Comparison of ENCODE assay signal across 22 mouse cellular contexts in genomic region chr2:165392156-165392555, GRCm38 (mm10). TPM values are rescaled to one million over a fixed set of nuclear protein-coding genes. Genes with fewer than 3 reads are reported as not detected.
DNase-seq lines count a peak whose midpoint lies in the region; ATAC-seq lines count a peak whose summit lies in the region.
"Had no signal": no experiment of that assay in that cellular context is flagged by ENCODE, and none has a peak within 500 bp of the region (broad histone marks: within the 10 kb centered on the region; RNA-seq: fewer than 3 reads in every experiment).

No protein-coding gene starts in this region.

- no peak overlapping the region for H3K27ac ChIP-seq in hindbrain, embryonic 13.5 days
- H3K27ac ChIP-seq in hindbrain, embryonic 11.5 days (ENCODE audit: low read depth, low read length), result no peak overlapping the region
- H3K27ac ChIP-seq in liver, embryonic 11.5 days (ENCODE audit: low read depth, low read length), result 0 out of 2 replicates have a peak overlapping the region, but pooled peaks have one; percentile 21
- no peak overlapping the region for H3K27ac ChIP-seq in liver, embryonic 12.5 days
- H3K27ac ChIP-seq: embryonic facial prominence, embryonic 12.5 days; forebrain, embryonic 15.5 days; hindbrain, embryonic 12.5 days; hindbrain, postnatal 0 days had no signal

- no peaks in the 10 kb centered on the region for H3K36me3 ChIP-seq in hindbrain, embryonic 13.5 days
- no peaks in the 10 kb centered on the region for H3K36me3 ChIP-seq in hindbrain, embryonic 11.5 days (ENCODE audit: control insufficient read depth, insufficient read depth, low read length)
- no peaks in the 10 kb centered on the region for H3K36me3 ChIP-seq in liver, embryonic 11.5 days (ENCODE audit: control insufficient read depth, insufficient read depth, low read length)
- no peaks in the 10 kb centered on the region for H3K36me3 ChIP-seq in liver, embryonic 12.5 days
- H3K36me3 ChIP-seq: embryonic facial prominence, embryonic 12.5 days; forebrain, embryonic 15.5 days; heart, embryonic 12.5 days; hindbrain, embryonic 12.5 days had no signal

- H3K4me3 ChIP-seq in hindbrain, embryonic 13.5 days, result no peak overlapping the region
- no peak overlapping the region for H3K4me3 ChIP-seq in hindbrain, embryonic 11.5 days (ENCODE audit: low read depth, low read length)
- H3K4me3 ChIP-seq in liver, embryonic 11.5 days (ENCODE audit: low read depth, low read length), result no peak overlapping the region
- H3K4me3 ChIP-seq in liver, embryonic 12.5 days, result no peak overlapping the region
- H3K4me3 ChIP-seq: embryonic facial prominence, embryonic 12.5 days; forebrain, embryonic 15.5 days; heart, embryonic 12.5 days; hindbrain, embryonic 12.5 days had no signal

- no peaks in the 10 kb centered on the region for H3K27me3 ChIP-seq in hindbrain, embryonic 13.5 days
- no peaks in the 10 kb centered on the region for H3K27me3 ChIP-seq in hindbrain, embryonic 11.5 days (ENCODE audit: control insufficient read depth, insufficient read depth, low read length)
- no peaks in the 10 kb centered on the region for H3K27me3 ChIP-seq in liver, embryonic 11.5 days (replicated peaks; ENCODE audit: control insufficient read depth, insufficient read depth, low read length)
- H3K27me3 ChIP-seq in liver, embryonic 12.5 days (replicated peaks), result peaks cover 10% of the 10 kb centered on the region
- H3K27me3 ChIP-seq: embryonic facial prominence, embryonic 12.5 days; forebrain, embryonic 15.5 days; hindbrain, embryonic 12.5 days had no signal

- H3K9ac ChIP-seq in hindbrain, embryonic 13.5 days, result peak overlapping the region; percentile 13; the same call in 1 of the 2 replicates
- no peak overlapping the region for H3K9ac ChIP-seq in hindbrain, embryonic 11.5 days (ENCODE audit: low read depth, low read length)
- H3K9ac ChIP-seq in liver, embryonic 11.5 days (ENCODE audit: low read depth, low read length), result no peak overlapping the region
- H3K9ac ChIP-seq in liver, embryonic 12.5 days, result no peak overlapping the region
- H3K9ac ChIP-seq: embryonic facial prominence, embryonic 12.5 days; forebrain, embryonic 15.5 days; heart, embryonic 12.5 days; hindbrain, embryonic 12.5 days had no signal

- peaks cover 11% of the 10 kb centered on the region for H3K4me1 ChIP-seq in hindbrain, embryonic 13.5 days (replicated peaks)
- H3K4me1 ChIP-seq in hindbrain, embryonic 11.5 days (replicated peaks; ENCODE audit: control insufficient read depth, insufficient read depth, low read length), result peaks cover 2% of the 10 kb centered on the region
- peaks cover 3% of the 10 kb centered on the region; the same call in 1 of the 2 replicates for H3K4me1 ChIP-seq in liver, embryonic 11.5 days (replicated peaks; ENCODE audit: control insufficient read depth, insufficient read depth, low read length)
- peaks cover 5% of the 10 kb centered on the region; the same call in 1 of the 2 replicates for H3K4me1 ChIP-seq in liver, embryonic 12.5 days

- ATAC-seq in hindbrain, embryonic 13.5 days (ENCODE audit: low FRiP score), result no peak
- no peak for ATAC-seq in hindbrain, embryonic 11.5 days (ENCODE audit: low FRiP score)
- no peak for ATAC-seq in liver, embryonic 11.5 days (replicated peaks; ENCODE audit: low FRiP score)
- no peak for ATAC-seq in liver, embryonic 12.5 days
- ATAC-seq: forebrain, embryonic 15.5 days had no signal

- 81% methylated on average over 4 of the region's 4 CpGs for WGBS in hindbrain, embryonic 13.5 days
- 85% methylated on average over 4 of the region's 4 CpGs for WGBS in hindbrain, embryonic 11.5 days
- WGBS in liver, embryonic 11.5 days, result 81% methylated on average over 4 of the region's 4 CpGs
- 68% methylated on average over 4 of the region's 4 CpGs for WGBS in liver, embryonic 12.5 days (ENCODE audit: insufficient replicate concordance)

- no peak overlapping the region for H3K4me2 ChIP-seq in hindbrain, embryonic 13.5 days
- no peak overlapping the region for H3K4me2 ChIP-seq in hindbrain, embryonic 11.5 days (replicated peaks; ENCODE audit: low read depth, low read length)
- H3K4me2 ChIP-seq in liver, embryonic 11.5 days, result no peak overlapping the region
- H3K4me2 ChIP-seq in liver, embryonic 12.5 days, result no peak overlapping the region
- H3K4me2 ChIP-seq: embryonic facial prominence, embryonic 12.5 days; forebrain, embryonic 15.5 days; heart, embryonic 12.5 days; hindbrain, embryonic 12.5 days had no signal

- no peak for DNase-seq in hindbrain, embryonic 11.5 days (ENCODE audit: low spot score)
- no peak for DNase-seq in liver, embryonic 11.5 days (ENCODE audit: low spot score)
- peak; percentile 81 for DNase-seq in brain, adult 2 months (ENCODE audit: low read depth, low spot score)
- no peak for DNase-seq in spleen, postnatal 36 days (ENCODE audit: low spot score in 2 of 2)
- no peak for DNase-seq in gastrocnemius, postnatal 25 days
- DNase-seq: adrenal gland, adult 8-10 months; cerebellum, adult 11 months had no signal

- no peaks in the 10 kb centered on the region for H3K9me3 ChIP-seq in hindbrain, embryonic 13.5 days
- H3K9me3 ChIP-seq in hindbrain, embryonic 11.5 days (ENCODE audit: control insufficient read depth, low read length), result no peaks in the 10 kb centered on the region
- H3K9me3 ChIP-seq in liver, embryonic 11.5 days (ENCODE audit: control insufficient read depth, low read length), result no peaks in the 10 kb centered on the region
- H3K9me3 ChIP-seq in liver, embryonic 12.5 days (replicated peaks), result no peaks in the 10 kb centered on the region
- H3K9me3 ChIP-seq: embryonic facial prominence, embryonic 12.5 days; forebrain, embryonic 15.5 days; heart, embryonic 12.5 days had no signal

RNA-seq across cellular contexts. Expression of gene Zfp334, which starts 4.1 kb away (rescaled TPM):
- 10.8 and 11.3 TPM in 2 replicates for polyA plus RNA-seq in hindbrain, embryonic 13.5 days (2015; fragmentation: Nextera tagmentation; extraction: Ambion mirVana)
- 19.6 and 21.2 TPM in 2 replicates for polyA plus RNA-seq in hindbrain, embryonic 11.5 days (2014; fragmentation: Nextera tagmentation; extraction: Ambion mirVana)
- polyA plus RNA-seq in liver, embryonic 11.5 days (2014; fragmentation: Nextera tagmentation; extraction: Ambion mirVana), result 5.9 and 6.1 TPM in 2 replicates
- 2.5 and 2.7 TPM in 2 replicates for polyA plus RNA-seq in liver, embryonic 12.5 days (2016; fragmentation: Nextera tagmentation; extraction: Ambion mirVana)
- total RNA-seq in gastrocnemius, postnatal 25 days (2021), result 1 to 10 TPM; 1.9 to 2.0 TPM
- total RNA-seq: common myeloid progenitor, adult 5-6 weeks; granulocyte monocyte progenitor cell, adult 5-6 weeks had no signal

RNA-seq across cellular contexts. Expression of gene Ocstamp, which starts 8.0 kb away (rescaled TPM):
- 0.04 TPM in 1 of 2 replicates, not detected in the other for polyA plus RNA-seq in hindbrain, embryonic 13.5 days (2015; fragmentation: Nextera tagmentation; extraction: Ambion mirVana)
- 0.06 TPM in 1 of 2 replicates, not detected in the other for polyA plus RNA-seq in hindbrain, embryonic 11.5 days (2014; fragmentation: Nextera tagmentation; extraction: Ambion mirVana)
- 2.2 and 2.5 TPM in 2 replicates for polyA plus RNA-seq in liver, embryonic 11.5 days (2014; fragmentation: Nextera tagmentation; extraction: Ambion mirVana)
- polyA plus RNA-seq in liver, embryonic 12.5 days (2016; fragmentation: Nextera tagmentation; extraction: Ambion mirVana), result 1.5 and 1.8 TPM in 2 replicates
- under 1 TPM in 1 of 2 experiments, not detected in 1; 0.08 TPM for total RNA-seq in gastrocnemius, postnatal 25 days (2021)
- total RNA-seq: common myeloid progenitor, adult 5-6 weeks; granulocyte monocyte progenitor cell, adult 5-6 weeks; heart, adult 8-10 months; heart, postnatal 36 days had no signal
- polyA plus RNA-seq: brain, embryonic 14.5 days; forebrain, embryonic 15.5 days; hindbrain, postnatal 0 days had no signal

RNA-seq across cellular contexts. Expression of gene Zfp663, which starts 23.6 kb away (rescaled TPM):
- polyA plus RNA-seq in hindbrain, embryonic 13.5 days (2015; fragmentation: Nextera tagmentation; extraction: Ambion mirVana), result 8.1 and 9.3 TPM in 2 replicates
- polyA plus RNA-seq in hindbrain, embryonic 11.5 days (2014; fragmentation: Nextera tagmentation; extraction: Ambion mirVana), result 7.0 and 7.6 TPM in 2 replicates
- 0.07 and 0.29 TPM in 2 replicates for polyA plus RNA-seq in liver, embryonic 11.5 days (2014; fragmentation: Nextera tagmentation; extraction: Ambion mirVana)
- polyA plus RNA-seq in liver, embryonic 12.5 days (2016; fragmentation: Nextera tagmentation; extraction: Ambion mirVana), result 0.14 TPM in 1 of 2 replicates, not detected in the other
- not detected for total RNA-seq in gastrocnemius, postnatal 25 days (2021)
- total RNA-seq: adrenal gland, adult 8-10 months; adrenal gland, postnatal 36 days; common myeloid progenitor, adult 5-6 weeks; ES-E14; gastrocnemius, adult 18-20 months; granulocyte monocyte progenitor cell, adult 5-6 weeks; heart, adult 8-10 months; heart, postnatal 36 days had no signal
- polyA plus RNA-seq: heart, embryonic 12.5 days had no signal
